Mouse (Mus musculus): ENCODE data around the gene Tmem86a. TPM values are rescaled to one million over a fixed set of nuclear protein-coding genes. Genes with fewer than 3 reads are reported as not detected.

Tmem86a gene
- 25.3 and 25.4 TPM in 2 replicates for polyA plus RNA-seq (2015; fragmentation: Nextera tagmentation; extraction: Ambion mirVana)

GRCm38 (mm10) chr7:47050366-47050765, at the start of gene Tmem86a:
TSS of gene Tmem86a (plus strand) at chr7:47050601.
- Histone ChIP-seq H3K9ac (replicated peaks) (peak within 1 kb of the TSS; percentile 91), H3K9me3 (replicated peaks) (no peaks in the 10 kb centered on the region)
- WGBS: 0% methylated on average over 33 of the region's 33 CpGs

GRCm38 (mm10) chr7:47000644-47000983, 49.8 kb upstream of the Tmem86a start:
- peak; percentile 40; the same call in 1 of the 2 replicates for ATAC-seq (ENCODE audit: low FRiP score)
- Histone ChIP-seq H3K27ac (replicated peaks) (no peak overlapping the region), H3K4me1 (peaks cover 42% of the 10 kb centered on the region), H3K9ac (replicated peaks) (peak overlapping the region; percentile 7; the same call in 1 of the 2 replicates), H3K36me3 (peaks cover 34% of the 10 kb centered on the region), H3K4me2 (no peak overlapping the region), H3K4me3 (replicated peaks) (no peak overlapping the region), H3K27me3 (replicated peaks) (no peaks in the 10 kb centered on the region), H3K9me3 (replicated peaks) (no peaks in the 10 kb centered on the region)
- 36% methylated on average over 3 of the region's 3 CpGs for WGBS

More at GRCm38 (mm10) chr7:47050366-47050765, at the start of gene Tmem86a:
- H3K4me2 ChIP-seq: peak within 1 kb of the TSS; percentile 74
- peak within 1 kb of the TSS; percentile 96 for H3K4me3 ChIP-seq (replicated peaks)
- peaks cover 28% of the 10 kb centered on the region for H3K4me1 ChIP-seq
- H3K27ac ChIP-seq (replicated peaks): peak within 1 kb of the TSS; percentile 92
- H3K36me3 ChIP-seq: 0 out of 2 replicates have a peak, but pooled peaks cover 10% of the 10 kb centered on the region
- H3K27me3 ChIP-seq (replicated peaks): no peaks in the 10 kb centered on the region
- ATAC-seq (ENCODE audit: low FRiP score): peak; percentile 99

DNA sequence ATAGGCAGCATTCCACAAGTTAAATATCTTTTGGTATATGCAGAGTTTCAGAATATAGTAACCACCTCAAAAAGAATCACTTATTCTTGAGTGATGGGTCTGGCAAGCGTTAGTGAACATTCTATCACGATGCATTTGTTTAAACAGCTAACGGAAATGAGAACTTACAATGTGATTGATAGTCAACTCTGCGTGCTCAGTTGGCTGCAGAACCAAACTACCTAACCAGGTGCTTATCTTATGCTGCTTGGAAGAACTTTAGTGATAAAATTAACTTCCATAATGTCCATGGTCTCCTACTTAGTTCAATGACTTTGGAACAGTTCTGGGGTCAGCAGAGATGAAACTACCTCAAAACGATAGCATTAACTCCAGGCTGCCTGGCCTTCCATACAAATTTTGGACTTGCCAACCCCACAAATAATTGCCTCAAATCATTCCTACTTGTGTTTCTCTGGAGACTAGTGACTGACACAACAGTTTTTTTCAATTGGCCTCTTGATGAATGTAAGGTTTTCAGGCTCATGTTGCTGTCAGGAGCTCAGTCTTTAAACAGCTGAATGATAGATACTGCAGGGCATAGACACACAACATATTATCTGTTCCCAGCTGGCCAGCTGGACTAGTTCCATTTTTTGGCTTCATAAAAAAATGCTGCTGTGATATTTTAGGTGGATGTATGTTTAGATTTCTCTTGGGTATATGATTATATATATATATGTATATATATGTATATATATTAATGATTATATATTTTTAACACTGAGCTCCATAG, 49.1 kb upstream of the Tmem86a start:
- Histone ChIP-seq H3K27ac (replicated peaks) (no peak overlapping the region), H3K4me1 (peaks cover 43% of the 10 kb centered on the region), H3K9ac (replicated peaks) (no peak overlapping the region), H3K4me2 (no peak overlapping the region), H3K4me3 (replicated peaks) (no peak overlapping the region), H3K9me3 (replicated peaks) (no peaks in the 10 kb centered on the region), H3K36me3 (peaks cover 28% of the 10 kb centered on the region), H3K27me3 (replicated peaks) (no peaks in the 10 kb centered on the region)
- 70% methylated on average over 5 of the region's 5 CpGs for WGBS
- no peak for ATAC-seq (ENCODE audit: low FRiP score)

- Histone ChIP-seq H3K27ac (replicated peaks) (no peak overlapping the region), H3K9me3 (replicated peaks) (no peaks in the 10 kb centered on the region), H3K4me2 (no peak overlapping the region), H3K27me3 (replicated peaks) (no peaks in the 10 kb centered on the region), H3K9ac (replicated peaks) (no peak overlapping the region), H3K4me1 (peaks cover 48% of the 10 kb centered on the region), H3K36me3 (peaks cover 26% of the 10 kb centered on the region), H3K4me3 (replicated peaks) (no peak overlapping the region)
- no peak for ATAC-seq (ENCODE audit: low FRiP score)
- 66% methylated on average over 4 of the region's 4 CpGs for WGBS
Observed at GRCm38 (mm10) chr7:47001900-47002275, 48.5 kb upstream of the Tmem86a start.

GRCm38 (mm10) chr7:47003411-47004115, 46.8 kb upstream of the Tmem86a start:
- Histone ChIP-seq H3K4me2 (no peak overlapping the region), H3K9me3 (replicated peaks) (no peaks in the 10 kb centered on the region), H3K36me3 (peaks cover 9% of the 10 kb centered on the region), H3K4me3 (replicated peaks) (no peak overlapping the region), H3K4me1 (peaks cover 55% of the 10 kb centered on the region), H3K27me3 (replicated peaks) (no peaks in the 10 kb centered on the region), H3K9ac (replicated peaks) (no peak overlapping the region), H3K27ac (replicated peaks) (peak overlapping the region; percentile 41; the same call in 1 of the 2 replicates)
- ATAC-seq (ENCODE audit: low FRiP score): no peak
- 12% methylated on average over 3 of the region's 3 CpGs for WGBS

- H3K9ac ChIP-seq (replicated peaks): peak overlapping the region; percentile 72
- peak overlapping the region; percentile 87 for H3K4me2 ChIP-seq
- H3K36me3 ChIP-seq: no peaks in the 10 kb centered on the region
- peak overlapping the region; percentile 76 for H3K4me3 ChIP-seq (replicated peaks)
- ATAC-seq (ENCODE audit: low FRiP score): no peak
- H3K9me3 ChIP-seq (replicated peaks): no peaks in the 10 kb centered on the region
- peaks cover 59% of the 10 kb centered on the region for H3K4me1 ChIP-seq
- H3K27me3 ChIP-seq (replicated peaks): no peaks in the 10 kb centered on the region
- H3K27ac ChIP-seq (replicated peaks): peak overlapping the region; percentile 89
- 25% methylated on average over 21 of the region's 21 CpGs for WGBS
Observed at GRCm38 (mm10) chr7:47007109-47007780, 43.2 kb upstream of the Tmem86a start.

GRCm38 (mm10) chr7:47007818-47008167, 42.6 kb upstream of the Tmem86a start:
- peak overlapping the region; percentile 76 for H3K4me3 ChIP-seq (replicated peaks)
- ATAC-seq (ENCODE audit: low FRiP score): peak; percentile 60
- H3K36me3 ChIP-seq: no peaks in the 10 kb centered on the region
- WGBS: under 1% methylated on average over 25 of the region's 25 CpGs
- H3K27ac ChIP-seq (replicated peaks): peak overlapping the region; percentile 89
- H3K4me1 ChIP-seq: peaks cover 54% of the 10 kb centered on the region
- H3K4me2 ChIP-seq: peak overlapping the region; percentile 87
- no peaks in the 10 kb centered on the region for H3K27me3 ChIP-seq (replicated peaks)
- peak overlapping the region; percentile 72 for H3K9ac ChIP-seq (replicated peaks)
- H3K9me3 ChIP-seq (replicated peaks): no peaks in the 10 kb centered on the region

- Histone ChIP-seq H3K36me3 (no peaks in the 10 kb centered on the region), H3K9ac (replicated peaks) (peak within 1 kb of the TSS; percentile 72), H3K27ac (replicated peaks) (peak within 1 kb of the TSS; percentile 89), H3K9me3 (replicated peaks) (no peaks in the 10 kb centered on the region), H3K4me3 (replicated peaks) (peak within 1 kb of the TSS; percentile 76), H3K27me3 (replicated peaks) (no peaks in the 10 kb centered on the region), H3K4me1 (peaks cover 48% of the 10 kb centered on the region), H3K4me2 (peak within 1 kb of the TSS; percentile 87)
- 1% methylated on average over 57 of the region's 57 CpGs for WGBS
- ATAC-seq (ENCODE audit: low FRiP score): peak; percentile 95
Observed at GRCm38 (mm10) chr7:47008168-47008993, 42.0 kb upstream of the Tmem86a start, which contains the start of gene Spty2d1. TSS of gene Spty2d1 (minus strand) at chr7:47008411.

GRCm38 (mm10) chr7:47013131-47013767, 37.2 kb upstream of the Tmem86a start:
- Histone ChIP-seq H3K4me2 (no peak overlapping the region), H3K9me3 (replicated peaks) (no peaks in the 10 kb centered on the region), H3K27ac (replicated peaks) (no peak overlapping the region), H3K36me3 (no peaks in the 10 kb centered on the region), H3K4me3 (replicated peaks) (no peak overlapping the region), H3K9ac (replicated peaks) (no peak overlapping the region), H3K27me3 (replicated peaks) (no peaks in the 10 kb centered on the region), H3K4me1 (peaks cover 31% of the 10 kb centered on the region)
- no peak for ATAC-seq (ENCODE audit: low FRiP score)
- WGBS: 57% methylated on average over 9 of the region's 9 CpGs

- no peaks in the 10 kb centered on the region for H3K27me3 ChIP-seq (replicated peaks)
- H3K9ac ChIP-seq (replicated peaks): no peak overlapping the region
- H3K9me3 ChIP-seq (replicated peaks): no peaks in the 10 kb centered on the region
- no peaks in the 10 kb centered on the region for H3K36me3 ChIP-seq
- peaks cover 21% of the 10 kb centered on the region for H3K4me1 ChIP-seq
- ATAC-seq (ENCODE audit: low FRiP score): no peak
- no peak overlapping the region for H3K4me2 ChIP-seq
- 50% methylated on average over 11 of the region's 11 CpGs for WGBS
- no peak overlapping the region for H3K4me3 ChIP-seq (replicated peaks)
- no peak overlapping the region for H3K27ac ChIP-seq (replicated peaks)
Observed at GRCm38 (mm10) chr7:47014564-47015389, 35.6 kb upstream of the Tmem86a start.
